Mouse (Mus musculus) heart, embryonic 11.5 days (tissue): ENCODE data around the gene Kcnj15. TPM values are rescaled to one million over a fixed set of nuclear protein-coding genes. Genes with fewer than 3 reads are reported as not detected.
A peak's percentile ranks its signal among the peaks of the same experiment; 100 is the strongest.

Experiments used
- ATAC-seq: fragments of 200-750 bp; cut with Nextera tagmentation; replicated peaks from 2 replicates; pipeline ENCODE4 v1.8.0; 2017; ENCODE audit warnings: moderate library complexity; ENCODE audit not compliant: insufficient number of reproducible peaks, low FRiP score, low TSS enrichment
- H3K27ac ChIP-seq: fragments of 300-500 bp; sonication (generic); 2 replicates; pipeline ENCODE4 v1.5.1; 2014; ENCODE audit warnings: mild to moderate bottlenecking, low read depth, low read length
- H3K27me3 ChIP-seq: fragments of 300-500 bp; sonication (generic); 2 replicates; pipeline ENCODE4 v1.6.1; 2014; ENCODE audit warnings: mild to moderate bottlenecking, low read length, mixed read lengths; ENCODE audit not compliant: control insufficient read depth, insufficient read depth
- H3K36me3 ChIP-seq: fragments of 300-500 bp; sonication (generic); 2 replicates; pipeline ENCODE4 v1.6.1; 2014; ENCODE audit warnings: mild to moderate bottlenecking, low read length, moderate library complexity, mixed read lengths; ENCODE audit not compliant: control insufficient read depth, insufficient read depth
- H3K4me1 ChIP-seq: fragments of 300-500 bp; sonication (generic); 2 replicates; pipeline ENCODE4 v1.6.1; 2014; ENCODE audit warnings: low read length; ENCODE audit not compliant: control insufficient read depth, insufficient read depth
- H3K4me2 ChIP-seq: fragments of 300-500 bp; sonication (generic); 2 replicates; pipeline ENCODE4 v1.6.1; 2014; ENCODE audit warnings: mild to moderate bottlenecking, moderate library complexity
- H3K4me3 ChIP-seq: fragments of 300-500 bp; sonication (generic); 2 replicates; pipeline ENCODE4 v1.5.1; 2014; ENCODE audit warnings: low read depth, low read length
- H3K9ac ChIP-seq: fragments of 300-500 bp; sonication (generic); 2 replicates; pipeline ENCODE4 v1.6.1; 2014; ENCODE audit warnings: mild to moderate bottlenecking, low read depth, low read length, moderate library complexity
- H3K9me3 ChIP-seq: fragments of 300-500 bp; sonication (generic); replicated peaks from 2 replicates; pipeline ENCODE4 v1.6.1; 2016; ENCODE audit warnings: low read length; ENCODE audit not compliant: control insufficient read depth
- WGBS: fragments of 180-500 bp; shearing (Covaris S2); extraction: QIAGEN DNeasy Blood & Tissue Kit; methylation state at CpG from one replicate; pipeline ENCODE4 v1.1.7; 2014; ENCODE audit not compliant: insufficient replicate concordance; 5-methylcytosine and 5-hydroxymethylcytosine counted together
- polyA plus RNA-seq: library from polyadenylated mRNA; unstranded; fragments of >200 nt; fragmentation: Nextera tagmentation; extraction: Ambion mirVana; gene quantifications from 2 replicates; pipeline ENCODE4 v1.2.1, GENCODE M21; 2014

Kcnj15 gene
- polyA plus RNA-seq, result 0.53 and 0.73 TPM in 2 replicates

DNA sequence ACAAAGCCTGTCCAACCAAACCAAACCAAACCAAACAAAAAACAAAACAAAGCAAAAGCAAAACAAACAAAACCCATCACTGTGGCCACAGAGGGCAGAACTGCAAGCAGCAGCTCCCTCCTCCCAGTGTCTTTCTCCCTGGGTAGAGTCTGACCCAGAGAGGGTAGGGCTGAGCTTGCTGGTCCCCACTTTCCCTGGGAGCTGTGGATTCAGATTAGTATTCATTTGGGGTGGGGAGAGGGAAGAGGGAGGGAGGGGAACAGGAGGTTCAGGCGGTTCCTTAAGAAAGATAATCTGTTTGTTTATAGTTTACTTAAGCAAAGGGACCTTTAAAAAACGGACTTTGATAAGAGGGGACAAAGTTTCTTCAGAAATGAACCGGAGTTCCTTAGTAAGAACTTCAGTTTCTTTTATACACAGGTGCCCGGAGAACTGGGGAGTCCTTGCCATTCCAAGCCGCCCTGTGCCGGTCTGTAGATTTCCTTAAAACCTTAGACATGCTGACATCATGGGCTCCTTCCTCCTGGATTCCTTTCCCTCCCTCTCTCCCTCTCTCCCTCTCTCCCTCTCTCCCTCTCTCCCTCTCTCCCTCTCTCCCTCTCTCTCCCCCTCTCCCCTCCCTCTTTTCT lies at the start of gene Kcnj15:
Gene Kcnj15, plus strand, starts transcription at position 293 of the 629 bp plus-strand sequence.
- Histone ChIP-seq H3K36me3 (no peaks in the 10 kb centered on the region), H3K27me3 (no peaks in the 10 kb centered on the region; the same call in 1 of the 2 replicates), H3K4me1 (no peaks in the 10 kb centered on the region), H3K9ac (no peak within 1 kb of the TSS), H3K4me3 (no peak within 1 kb of the TSS), H3K4me2 (no peak within 1 kb of the TSS), H3K27ac (no peak within 1 kb of the TSS), H3K9me3 (no peaks in the 10 kb centered on the region)
- WGBS, result 12% methylated on average over 6 of the region's 6 CpGs
- no peak for ATAC-seq

DNA sequence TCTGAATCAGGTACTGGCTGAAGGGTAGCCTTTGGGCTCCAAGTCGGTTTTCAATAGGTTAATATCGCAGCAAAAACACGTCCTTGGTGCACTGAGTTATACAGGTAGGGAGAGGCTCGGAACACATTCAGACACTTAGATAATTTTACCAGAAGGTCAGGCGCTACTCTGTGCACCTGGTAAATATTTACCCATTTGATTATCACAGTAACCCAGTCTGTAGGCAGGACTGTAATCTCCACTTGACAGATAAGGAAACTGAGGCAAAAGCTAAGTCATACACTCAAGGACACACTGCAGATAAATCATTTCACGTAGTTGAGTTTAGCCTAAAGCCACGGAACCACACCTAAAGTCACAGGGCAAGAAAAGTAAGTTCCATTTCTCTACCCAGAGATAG lies 49.1 kb upstream of the Kcnj15 start:
- no peaks in the 10 kb centered on the region for H3K9me3 ChIP-seq
- H3K9ac ChIP-seq, result no peak overlapping the region
- H3K4me1 ChIP-seq, result no peaks in the 10 kb centered on the region
- no peaks in the 10 kb centered on the region for H3K36me3 ChIP-seq
- WGBS, result 71% methylated on average over 7 of the region's 7 CpGs
- no peak for ATAC-seq
- no peak overlapping the region for H3K27ac ChIP-seq
- no peak overlapping the region for H3K4me2 ChIP-seq
- no peak overlapping the region for H3K4me3 ChIP-seq
- no peaks in the 10 kb centered on the region for H3K27me3 ChIP-seq

DNA sequence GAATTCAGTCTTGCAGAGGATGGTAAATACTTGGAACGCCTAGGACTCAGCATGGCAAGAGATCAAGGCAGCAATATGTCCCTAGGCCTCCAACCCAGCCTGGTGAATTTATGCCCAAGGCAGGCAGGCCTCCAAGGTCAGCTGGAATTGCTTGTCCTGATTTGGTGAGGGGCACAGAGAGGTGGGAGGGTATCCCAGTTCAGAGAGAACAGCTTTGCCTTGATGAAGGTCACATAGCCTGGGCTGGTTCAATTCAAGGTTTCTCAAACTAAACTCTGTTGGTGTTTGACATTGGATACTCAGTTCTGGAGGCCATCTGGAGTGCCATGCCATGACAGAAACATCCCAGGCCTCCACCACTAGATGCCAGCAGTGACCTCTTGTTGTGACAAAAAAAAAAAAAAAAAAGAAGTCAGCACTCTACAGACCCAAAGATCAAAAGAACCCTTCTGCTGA lies 48.3 kb upstream of the Kcnj15 start:
- H3K27ac ChIP-seq, result no peak overlapping the region
- no peaks in the 10 kb centered on the region for H3K27me3 ChIP-seq
- no peaks in the 10 kb centered on the region for H3K36me3 ChIP-seq
- H3K9me3 ChIP-seq, result no peaks in the 10 kb centered on the region
- WGBS, result 33% methylated on average over 1 of the region's 1 CpGs
- no peaks in the 10 kb centered on the region for H3K4me1 ChIP-seq
- H3K4me2 ChIP-seq, result no peak overlapping the region
- no peak overlapping the region for H3K9ac ChIP-seq
- H3K4me3 ChIP-seq, result no peak overlapping the region
- ATAC-seq, result no peak

DNA sequence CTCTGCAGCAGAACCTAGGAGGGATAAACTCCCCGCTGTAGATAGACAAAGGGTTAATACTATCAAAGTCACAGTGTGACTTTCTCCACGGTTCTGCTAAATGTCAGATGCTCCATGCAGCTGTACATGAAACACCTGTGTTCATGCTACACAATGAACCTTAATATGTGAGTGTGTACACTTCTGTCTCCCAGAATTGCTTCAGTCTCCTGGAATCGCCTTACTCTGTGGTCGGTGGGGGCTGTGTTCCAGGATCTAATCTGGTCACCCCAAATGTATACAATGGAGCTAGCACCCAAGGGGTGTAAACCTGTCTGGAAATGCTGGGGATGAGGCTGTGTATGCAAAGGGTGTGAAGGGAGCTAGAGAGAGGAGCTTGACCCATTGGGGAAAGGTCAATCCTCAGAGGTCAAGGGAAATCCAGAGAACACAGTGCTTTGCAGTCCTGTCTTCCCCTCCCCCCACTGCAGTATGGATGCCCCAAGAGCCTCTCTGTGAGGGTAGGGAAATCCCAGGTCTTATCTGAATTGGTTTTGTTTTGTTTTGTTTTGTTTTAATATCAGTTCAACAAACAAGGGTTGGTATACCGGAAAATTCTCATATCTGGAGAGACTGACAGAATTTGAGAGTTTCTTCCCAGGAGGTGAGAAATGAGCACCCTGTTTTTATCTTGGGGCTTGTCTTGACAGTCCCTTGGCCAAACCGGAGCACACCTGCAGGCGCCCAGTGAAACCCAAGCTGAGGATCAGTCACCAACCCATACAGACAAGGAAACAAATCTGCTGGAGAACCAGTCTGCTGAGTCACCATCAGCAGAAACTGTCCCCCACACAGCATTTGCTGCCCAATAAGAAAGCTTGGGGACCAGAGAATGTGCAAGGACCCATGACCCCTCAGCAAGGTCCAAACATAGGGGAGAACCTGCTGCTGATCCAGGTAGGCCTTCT lies 42.8 kb upstream of the Kcnj15 start:
- H3K36me3 ChIP-seq, result no peaks in the 10 kb centered on the region
- H3K27ac ChIP-seq, result no peak overlapping the region
- H3K27me3 ChIP-seq, result no peaks in the 10 kb centered on the region
- H3K9me3 ChIP-seq, result no peaks in the 10 kb centered on the region
- 58% methylated on average over 7 of the region's 7 CpGs for WGBS
- ATAC-seq, result no peak
- H3K4me3 ChIP-seq, result no peak overlapping the region
- H3K9ac ChIP-seq, result no peak overlapping the region
- H3K4me1 ChIP-seq, result no peaks in the 10 kb centered on the region
- no peak overlapping the region for H3K4me2 ChIP-seq

DNA sequence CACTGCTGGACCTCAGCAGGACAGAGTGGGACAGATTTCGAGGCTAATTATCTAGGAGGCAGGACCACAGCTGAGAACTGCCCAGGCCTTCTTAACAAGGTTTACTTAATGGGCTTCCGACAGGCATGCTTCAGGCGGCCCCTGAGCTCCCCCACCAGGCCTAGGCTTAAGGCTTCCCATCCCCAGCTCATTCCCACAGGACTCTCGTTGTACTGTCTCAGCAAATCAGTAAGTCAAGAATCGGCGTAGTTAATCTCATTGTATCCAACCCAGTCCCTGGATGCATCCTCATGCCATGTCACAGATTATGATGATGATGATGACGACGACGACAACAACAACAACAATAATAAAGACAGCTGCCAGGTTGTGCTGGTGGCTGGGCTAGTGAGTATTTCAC lies 41.6 kb upstream of the Kcnj15 start:
- Histone ChIP-seq H3K9ac (no peak overlapping the region), H3K4me2 (no peak overlapping the region), H3K4me3 (no peak overlapping the region), H3K9me3 (no peaks in the 10 kb centered on the region), H3K4me1 (no peaks in the 10 kb centered on the region), H3K36me3 (no peaks in the 10 kb centered on the region), H3K27me3 (no peaks in the 10 kb centered on the region), H3K27ac (no peak overlapping the region)
- WGBS, result 70% methylated on average over 9 of the region's 9 CpGs
- ATAC-seq, result 0 out of 2 replicates have a peak, but pooled peaks have one; percentile 31

DNA sequence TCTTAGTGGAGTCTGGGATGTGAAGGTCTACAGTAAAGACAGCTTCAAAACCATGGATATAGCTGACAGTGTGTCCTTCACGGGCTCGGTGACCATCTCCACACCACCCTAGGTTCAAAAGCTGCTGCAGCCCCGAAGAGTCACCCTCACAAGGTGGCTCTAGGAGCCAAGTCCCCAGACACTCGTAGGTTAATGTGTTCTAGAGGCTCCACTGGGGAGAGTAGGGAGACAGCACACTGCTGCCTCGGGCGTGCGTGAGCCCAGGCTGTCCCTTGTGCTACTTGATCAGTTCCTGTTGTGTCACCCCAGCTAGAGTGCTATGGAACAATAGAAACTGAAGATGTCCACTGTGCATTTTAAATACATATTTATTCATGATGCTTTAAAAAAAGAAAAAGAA lies 41.0 kb upstream of the Kcnj15 start:
- H3K27me3 ChIP-seq, result no peaks in the 10 kb centered on the region
- H3K4me1 ChIP-seq, result no peaks in the 10 kb centered on the region
- 89% methylated on average over 7 of the region's 7 CpGs for whole genome bisulfite sequencing
- no peaks in the 10 kb centered on the region for H3K36me3 ChIP-seq
- H3K27ac ChIP-seq, result no peak overlapping the region
- no peak for ATAC-seq
- H3K9ac ChIP-seq, result no peak overlapping the region
- H3K4me3 ChIP-seq, result no peak overlapping the region
- H3K9me3 ChIP-seq, result no peaks in the 10 kb centered on the region
- no peak overlapping the region for H3K4me2 ChIP-seq

DNA sequence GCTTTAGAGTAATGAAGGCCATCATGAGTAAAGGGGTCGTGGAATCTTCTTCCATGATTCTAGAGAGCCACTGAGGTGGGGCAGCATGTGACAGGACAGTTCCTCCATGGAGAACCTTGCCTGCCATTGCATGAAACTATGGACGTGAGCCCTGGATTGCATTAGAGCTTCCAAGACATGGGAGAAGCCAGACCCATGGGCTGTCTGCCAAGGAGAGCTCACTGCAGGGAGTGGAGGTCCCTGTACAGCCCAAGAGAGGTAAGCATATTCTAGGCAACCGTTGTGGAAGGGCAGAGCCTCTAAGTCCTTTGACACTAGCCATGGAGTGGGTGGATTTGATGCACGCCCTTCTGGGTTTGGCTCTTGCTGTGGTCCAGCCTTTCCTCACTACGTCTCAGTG lies 40.5 kb upstream of the Kcnj15 start:
- Histone ChIP-seq H3K9me3 (no peaks in the 10 kb centered on the region), H3K4me3 (no peak overlapping the region), H3K27me3 (no peaks in the 10 kb centered on the region), H3K36me3 (no peaks in the 10 kb centered on the region), H3K4me1 (no peaks in the 10 kb centered on the region), H3K4me2 (no peak overlapping the region), H3K27ac (no peak overlapping the region), H3K9ac (no peak overlapping the region)
- no peak for ATAC-seq
- 81% methylated on average over 5 of the region's 5 CpGs for WGBS

DNA sequence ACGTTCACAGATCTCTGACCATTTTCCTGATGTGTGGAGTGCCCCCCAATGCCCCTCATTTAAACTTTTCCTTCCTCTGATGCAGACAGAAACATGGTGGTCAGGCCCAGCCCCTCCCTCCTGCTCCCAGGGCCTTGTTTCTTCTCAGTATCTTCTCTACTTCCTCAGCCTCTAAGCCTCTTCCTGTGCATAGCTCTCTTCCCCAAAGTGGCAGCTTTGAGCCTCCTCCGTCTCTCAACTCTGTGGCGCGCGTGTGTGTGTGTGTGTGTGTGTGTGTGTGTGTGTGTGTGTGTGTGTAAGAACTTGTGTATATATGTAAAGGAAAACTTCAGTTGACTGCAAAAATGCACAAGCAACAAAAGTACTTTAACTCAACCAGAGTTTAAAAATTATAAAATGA lies 38.6 kb upstream of the Kcnj15 start:
- Histone ChIP-seq H3K4me3 (no peak overlapping the region), H3K27me3 (no peaks in the 10 kb centered on the region), H3K9ac (no peak overlapping the region), H3K4me2 (no peak overlapping the region), H3K4me1 (no peaks in the 10 kb centered on the region), H3K27ac (no peak overlapping the region), H3K36me3 (no peaks in the 10 kb centered on the region), H3K9me3 (no peaks in the 10 kb centered on the region)
- no peak for ATAC-seq
- WGBS, result 63% methylated on average over 5 of the region's 5 CpGs
